Mouse (Mus musculus) cerebellum, adult 2 months (tissue): ENCODE results near the gene Rcc1.

Experiments
- CTCF ChIP-seq: fragments of 200-500 bp; IDR thresholded peaks from 2 replicates; pipeline ENCODE4 v1.5.1; 2011; ENCODE audit warnings: low read depth, mild to moderate bottlenecking, control low read depth, low read length, moderate library complexity, borderline replicate concordance; ENCODE audit not compliant: insufficient read depth
- POLR2A ChIP-seq: fragments of 200-500 bp; IDR thresholded peaks from 2 replicates; pipeline ENCODE4 v1.6.1; 2011; ENCODE audit warnings: low read length, control low read depth, borderline replicate concordance; ENCODE audit not compliant: insufficient read depth

GRCm38 (mm10) chr4:132301965-132302938 is 51.2 kb downstream of the Rcc1 start:
- TF ChIP-seq POLR2A (no peak), CTCF (no peak)
